Mouse (Mus musculus) small intestine, adult 2 months (tissue): ENCODE results near the gene Hipk3. TPM values are rescaled to one million over a fixed set of nuclear protein-coding genes. Genes with fewer than 3 reads are reported as not detected.
A peak's percentile ranks its signal among the peaks of the same experiment; 100 is the strongest.

ENCODE experiments used
- H3K27ac ChIP-seq: fragments of 200-500 bp; 2 replicates; pipeline ENCODE4 v1.5.1; 2012; ENCODE audit warnings: low read depth, low read length, control low read depth, inconsistent platforms; ENCODE audit not compliant: insufficient read depth
- H3K27me3 ChIP-seq: fragments of 200-500 bp; 2 replicates; pipeline ENCODE4 v1.6.1; 2012; ENCODE audit warnings: mild to moderate bottlenecking, moderate library complexity, low read length, inconsistent platforms; ENCODE audit not compliant: control insufficient read depth, insufficient read depth
- H3K36me3 ChIP-seq: fragments of 200-500 bp; 2 replicates; pipeline ENCODE4 v1.6.1; 2012; ENCODE audit warnings: mild to moderate bottlenecking, low read length, control low read depth, inconsistent platforms; ENCODE audit not compliant: control insufficient read depth, insufficient read depth
- H3K4me1 ChIP-seq: fragments of 200-500 bp; 2 replicates; pipeline ENCODE4 v1.6.1; 2012; ENCODE audit warnings: low read length, inconsistent platforms, mixed read lengths; ENCODE audit not compliant: control insufficient read depth, insufficient read depth, insufficient read length
- H3K4me3 ChIP-seq: fragments of 200-500 bp; 2 replicates; pipeline ENCODE4 v1.5.1; 2012; ENCODE audit warnings: low read depth, mild to moderate bottlenecking, control low read depth, inconsistent platforms, low read length, moderate library complexity
- CTCF ChIP-seq: fragments of 200-500 bp; IDR thresholded peaks from 2 replicates; pipeline ENCODE4 v1.5.1; 2012; ENCODE audit warnings: low read depth, mild to moderate bottlenecking, control low read depth, inconsistent platforms, low read length, moderate library complexity, mixed read lengths; ENCODE audit not compliant: insufficient replicate concordance, insufficient read length; ENCODE audit errors: extremely low read depth
- POLR2A ChIP-seq: fragments of 200-500 bp; IDR thresholded peaks from 2 replicates; pipeline ENCODE4 v1.6.1; 2012; ENCODE audit warnings: low read depth, mild to moderate bottlenecking, control low read depth, inconsistent platforms, low read length, moderate library complexity
- WGBS: fragments of 180-500 bp; shearing (Covaris S2); methylation state at CpG from one replicate; pipeline ENCODE4 v1.1.7; 2018; 5-methylcytosine and 5-hydroxymethylcytosine counted together
- polyA plus RNA-seq: library from polyadenylated mRNA; depleted of rRNA; stranded (reverse); fragments of >200 nt; gene quantifications from 2 replicates; pipeline ENCODE4 v1.2.3, GENCODE M21; 2012; rRNA removed

Hipk3 gene
- 7.0 and 9.8 TPM in 2 replicates for polyA plus RNA-seq

GRCm38 (mm10) chr2:104493951-104494800 lies at the start of gene Hipk3:
Gene Hipk3 (minus strand): TSS chr2:104494446.
- peak; percentile 20; the same call in 1 of the 2 replicates for TF ChIP-seq POLR2A
- peak; percentile 39; the same call in 1 of the 2 replicates for TF ChIP-seq CTCF
- Histone ChIP-seq H3K4me1 (peaks cover 4% of the 10 kb centered on the region; the same call in 1 of the 2 replicates), H3K27ac (peak within 1 kb of the TSS; percentile 90), H3K36me3 (no peaks in the 10 kb centered on the region), H3K27me3 (no peaks in the 10 kb centered on the region), H3K4me3 (peak within 1 kb of the TSS; percentile 100)
- under 1% methylated on average over 85 of the region's 98 CpGs for WGBS

DNA sequence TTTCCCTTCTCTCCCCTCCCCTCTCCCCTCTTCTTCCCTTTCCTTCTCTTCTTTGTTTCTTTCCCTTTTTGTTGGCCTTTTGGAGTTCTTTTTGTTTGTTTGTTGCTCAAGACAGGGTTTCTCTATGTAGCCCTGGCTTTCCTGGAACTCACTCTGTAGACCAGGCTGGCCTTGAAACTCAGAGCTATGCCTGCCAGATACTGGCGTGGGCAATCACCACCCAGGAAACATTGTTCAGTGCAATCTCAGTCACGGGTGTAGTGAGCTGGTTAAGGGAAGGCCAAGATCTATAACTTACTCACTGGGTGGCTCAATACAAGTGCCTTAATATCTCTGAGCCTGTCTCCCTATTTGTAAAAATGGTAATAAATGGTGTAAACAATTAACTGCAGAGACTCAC lies 46.0 kb upstream of the Hipk3 start:
- Histone ChIP-seq H3K4me1 (no peaks in the 10 kb centered on the region), H3K27ac (no peak overlapping the region), H3K36me3 (no peaks in the 10 kb centered on the region), H3K27me3 (no peaks in the 10 kb centered on the region), H3K4me3 (no peak overlapping the region)
- WGBS: 23% methylated on average over 2 of the region's 2 CpGs
- TF ChIP-seq CTCF: no peak
- no peak for TF ChIP-seq POLR2A

- 74% methylated on average over 3 of the region's 3 CpGs for WGBS
- H3K4me3 ChIP-seq: no peak overlapping the region
Measured at GRCm38 (mm10) chr2:104534751-104535150, 40.5 kb upstream of the Hipk3 start.

DNA sequence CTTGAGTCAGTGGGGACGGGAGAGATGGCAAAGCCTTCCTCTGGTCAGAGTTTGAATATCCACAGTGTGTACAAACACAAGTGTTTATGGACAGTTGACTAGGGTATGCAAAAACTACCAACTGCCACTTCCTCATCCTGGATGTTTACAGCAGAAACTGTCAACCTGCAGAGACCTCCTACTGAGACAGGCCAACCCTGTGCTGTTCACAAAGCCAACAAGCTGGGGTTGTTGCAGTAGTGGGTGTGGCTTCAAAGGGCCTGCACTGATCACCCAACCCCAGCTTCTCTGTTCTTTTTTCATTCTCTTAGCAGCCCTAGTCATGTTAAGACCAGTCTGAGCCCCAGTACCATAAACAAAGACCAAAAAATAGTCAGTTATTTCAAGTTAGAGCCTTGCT lies 38.3 kb upstream of the Hipk3 start:
- TF ChIP-seq CTCF (no peak), POLR2A (no peak)
- no peaks in the 10 kb centered on the region for H3K4me1 ChIP-seq
- no peaks in the 10 kb centered on the region for H3K27me3 ChIP-seq
- H3K4me3 ChIP-seq: no peak overlapping the region
- no peak overlapping the region for H3K27ac ChIP-seq
- WGBS: 96% methylated on average over 1 of the region's 1 CpGs
- H3K36me3 ChIP-seq: no peaks in the 10 kb centered on the region

More at GRCm38 (mm10) chr2:104534751-104535150, 40.5 kb upstream of the Hipk3 start:
- Histone ChIP-seq H3K27me3 (no peaks in the 10 kb centered on the region), H3K27ac (no peak overlapping the region), H3K36me3 (no peaks in the 10 kb centered on the region), H3K4me1 (no peaks in the 10 kb centered on the region)
- TF ChIP-seq CTCF (no peak), POLR2A (no peak)

DNA sequence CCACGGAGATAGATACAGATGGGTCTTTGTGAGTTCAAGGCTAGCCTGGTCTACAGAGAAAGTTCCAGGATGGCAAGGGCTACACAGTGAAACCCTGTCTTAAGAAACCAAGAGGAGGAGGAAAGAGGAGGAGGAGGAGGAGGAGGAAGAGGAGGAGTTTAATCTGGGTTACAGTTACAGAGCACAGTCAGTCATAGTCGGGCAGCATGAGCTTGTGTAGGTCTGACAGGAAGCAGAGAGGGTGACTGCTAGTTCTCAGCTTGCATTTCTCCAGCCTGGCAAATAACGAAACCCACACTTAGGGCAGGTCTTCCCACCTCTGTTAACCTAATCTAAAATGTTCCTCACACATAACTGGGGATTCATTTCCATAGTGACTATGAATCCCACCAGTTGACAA lies 32.3 kb upstream of the Hipk3 start:
- Histone ChIP-seq H3K4me3 (no peak overlapping the region), H3K36me3 (no peaks in the 10 kb centered on the region), H3K4me1 (no peaks in the 10 kb centered on the region), H3K27me3 (no peaks in the 10 kb centered on the region), H3K27ac (no peak overlapping the region)
- 59% methylated on average over 3 of the region's 3 CpGs for WGBS
- TF ChIP-seq CTCF (no peak), POLR2A (no peak)

DNA sequence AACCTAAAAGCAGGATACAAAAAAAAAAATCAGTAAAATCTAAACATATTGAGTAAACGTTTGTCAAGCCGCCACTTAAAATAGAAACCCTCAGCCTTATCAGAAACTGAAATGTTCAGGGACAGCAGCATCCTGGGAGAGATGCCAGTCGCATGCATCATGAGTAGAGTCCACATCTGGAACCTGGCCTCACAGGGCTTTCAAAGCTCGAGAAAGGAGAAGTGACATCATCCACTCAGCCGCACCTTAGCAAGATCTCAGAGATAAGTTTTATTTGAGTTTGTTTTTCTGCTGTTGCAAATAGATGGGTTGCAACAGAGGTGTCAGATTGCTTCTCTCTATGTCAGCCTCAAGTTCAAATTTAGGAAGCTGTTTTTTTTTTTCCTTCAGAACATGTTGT lies 31.3 kb upstream of the Hipk3 start:
- no peak overlapping the region for H3K4me3 ChIP-seq
- TF ChIP-seq CTCF (no peak), POLR2A (no peak)
- no peaks in the 10 kb centered on the region for H3K36me3 ChIP-seq
- H3K27me3 ChIP-seq: no peaks in the 10 kb centered on the region
- H3K27ac ChIP-seq: no peak overlapping the region
- no peaks in the 10 kb centered on the region for H3K4me1 ChIP-seq
- WGBS: 5% methylated on average over 5 of the region's 5 CpGs

DNA sequence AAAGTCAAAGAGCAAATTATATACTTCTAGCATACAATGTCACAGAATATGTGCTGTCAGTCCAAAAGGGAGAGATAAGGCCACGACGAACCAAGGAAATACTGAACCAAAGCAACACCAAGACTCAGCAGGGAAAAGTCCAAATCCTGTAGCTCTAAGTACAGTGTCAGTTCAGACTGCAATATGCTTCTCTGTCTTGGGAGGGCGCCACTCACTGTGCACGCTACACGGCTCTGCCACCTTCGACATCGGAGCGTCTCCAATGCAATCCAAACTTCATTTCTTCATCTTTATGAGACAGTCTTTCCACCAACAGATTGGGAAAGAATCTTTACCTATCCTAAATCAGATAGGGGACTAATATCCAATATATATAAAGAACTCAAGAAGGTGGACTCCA lies 17.4 kb upstream of the Hipk3 start:
- TF ChIP-seq POLR2A (no peak), CTCF (no peak)

More for the DNA sequence above, 17.4 kb upstream of the Hipk3 start:
- WGBS: 78% methylated on average over 8 of the region's 8 CpGs
- H3K36me3 ChIP-seq: no peaks in the 10 kb centered on the region
- no peaks in the 10 kb centered on the region for H3K27me3 ChIP-seq
- H3K4me3 ChIP-seq: no peak overlapping the region
- no peak overlapping the region for H3K27ac ChIP-seq
- H3K4me1 ChIP-seq: no peaks in the 10 kb centered on the region
